Comparison of ENCODE assay signal across 20 mouse cellular contexts in the genomic region with DNA sequence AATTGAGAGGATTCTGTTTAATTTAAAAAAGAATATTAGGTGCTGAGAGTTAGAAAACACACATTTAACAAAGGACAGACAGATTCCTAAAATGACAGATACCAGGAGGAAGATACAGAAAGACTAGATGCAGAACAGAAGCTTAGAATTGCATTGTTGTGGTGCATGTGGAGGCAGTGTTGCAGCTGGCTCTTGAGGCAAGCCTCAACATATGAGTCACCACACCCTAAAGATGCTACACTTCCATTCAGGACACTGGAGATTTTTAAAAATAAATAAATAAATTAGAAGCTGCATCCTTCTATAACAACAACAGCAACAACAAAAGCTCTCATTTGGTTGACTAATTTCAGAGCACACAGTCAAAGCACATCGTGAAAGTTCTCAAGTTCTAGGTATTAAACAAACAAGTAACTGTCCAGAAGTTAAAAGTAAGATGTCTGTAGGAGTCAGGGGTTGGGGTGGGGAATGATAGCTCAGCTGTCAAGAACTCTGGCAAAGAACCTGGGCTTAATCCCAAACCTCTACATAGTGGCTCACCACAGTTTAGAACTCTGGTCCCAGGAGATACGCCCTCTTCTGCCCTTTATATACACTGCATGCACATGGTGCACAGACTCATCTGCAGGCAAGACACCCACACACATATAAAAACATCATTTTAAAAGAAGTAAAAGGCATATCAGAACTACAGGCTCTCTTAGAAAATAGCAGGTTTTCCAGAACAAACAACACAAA. TPM values are rescaled to one million over a fixed set of nuclear protein-coding genes. Genes with fewer than 3 reads are reported as not detected.
"Had no signal": no experiment of that assay in that cellular context is flagged by ENCODE, and none has a peak within 500 bp of the region (broad histone marks: within the 10 kb centered on the region; RNA-seq: fewer than 3 reads in every experiment).

No protein-coding gene starts in this region.

- H3K9me3 ChIP-seq: kidney, embryonic 15.5 days; lung, embryonic 15.5 days; neural tube, embryonic 12.5 days; neural tube, embryonic 15.5 days; stomach, embryonic 15.5 days had no signal

- H3K4me1 ChIP-seq: neural tube, embryonic 12.5 days; stomach, embryonic 15.5 days had no signal

- H3K4me3 ChIP-seq: kidney, embryonic 15.5 days; left cerebral cortex, adult 2 months; lung, embryonic 15.5 days; neural tube, embryonic 12.5 days; neural tube, embryonic 15.5 days; stomach, embryonic 15.5 days had no signal

- H3K27me3 ChIP-seq: kidney, embryonic 15.5 days; lung, embryonic 15.5 days; neural tube, embryonic 12.5 days; neural tube, embryonic 15.5 days; stomach, embryonic 15.5 days had no signal

- DNase-seq: kidney, adult 8-10 months; kidney, postnatal 10 days; kidney, postnatal 36 days; layer of hippocampus, postnatal 36 days; lung, adult 18-20 months; lung, postnatal 10 days; lung, postnatal 4 days; midbrain, embryonic 14.5 days; right cerebral cortex, adult 18-20 months; right cerebral cortex, postnatal 14 days; right cerebral cortex, postnatal 4 days; thymus, postnatal 25 days had no signal

- H3K36me3 ChIP-seq: lung, embryonic 15.5 days; neural tube, embryonic 12.5 days; stomach, embryonic 15.5 days had no signal

- H3K4me2 ChIP-seq: kidney, embryonic 15.5 days; lung, embryonic 15.5 days; midbrain, embryonic 11.5 days; neural tube, embryonic 12.5 days; neural tube, embryonic 15.5 days; stomach, embryonic 15.5 days had no signal

RNA-seq across cellular contexts. Expression of gene Hey2, which starts 42.7 kb away (rescaled TPM):
- total RNA-seq: megakaryocyte-erythroid progenitor cell, adult 5-6 weeks had no signal
